Mouse (Mus musculus) adrenal gland, adult 18-20 months (tissue): ENCODE results near the gene Gstp3. TPM values are rescaled to one million over a fixed set of nuclear protein-coding genes. Genes with fewer than 3 reads are reported as not detected.

Experiments used
- total RNA-seq, 2 experiments: library from RNA; stranded (reverse); gene quantifications; 1 replicate in 1 of 2; 2 replicates in 1 of 2; pipeline ENCODE4 v1.2.3; 2021

Gene Gstp3
- total RNA-seq, 2 experiments from 2014 or later = 2.0 to 2.1 TPM

Other genes with a start within 250 kb of the Gstp3 start
- gene Chka, start 207.8 kb downstream of the Gstp3 start, total RNA-seq = 100 to 1,000 TPM in 1 of 2 experiments, 10 to 100 TPM in 1; 82.1 to 271 TPM
- 10 to 100 TPM; 66.3 to 84.7 TPM for gene Tcirg1, start 152.4 kb downstream of the Gstp3 start, total RNA-seq
- 100 to 1,000 TPM; 344 to 380 TPM for gene Ndufs8, start 146.8 kb downstream of the Gstp3 start, total RNA-seq
- gene Aldh3b1, start 129.8 kb downstream of the Gstp3 start, total RNA-seq = 100 to 1,000 TPM in 1 of 2 experiments, 10 to 100 TPM in 1; 14.4 to 169 TPM
- 10 to 100 TPM; 53.3 to 64.4 TPM for gene Unc93b1, start 124.4 kb downstream of the Gstp3 start, total RNA-seq
- gene Aldh3b3, start 100.9 kb downstream of the Gstp3 start, total RNA-seq = 1 to 10 TPM in 1 of 2 experiments, under 1 TPM in 1; 0.29 to 1.0 TPM
- gene Aldh3b2, start 87.2 kb downstream of the Gstp3 start, total RNA-seq = 10 to 100 TPM in 1 of 2 experiments, 1 to 10 TPM in 1; 6.7 to 13.8 TPM
- gene Acy3, start 73.0 kb downstream of the Gstp3 start, total RNA-seq = 10 to 100 TPM; 16.1 to 20.8 TPM
- gene Tbx10, start 66.8 kb downstream of the Gstp3 start, total RNA-seq = not detected
- 10 to 100 TPM; 27.6 to 33.3 TPM for gene Nudt8, start 59.0 kb downstream of the Gstp3 start, total RNA-seq
- gene Gm49405, start 58.9 kb downstream of the Gstp3 start, total RNA-seq = 1 to 10 TPM; 1.1 TPM
- gene Doc2g, start 56.3 kb downstream of the Gstp3 start, total RNA-seq = 1 to 10 TPM; 1.9 to 2.4 TPM
- gene Ndufv1, start 46.8 kb downstream of the Gstp3 start, total RNA-seq = 100 to 1,000 TPM; 359 to 601 TPM
- gene Gstp1, start 21.6 kb downstream of the Gstp3 start, total RNA-seq = 100 to 1,000 TPM; 392 to 420 TPM
- gene Gstp2, start 13.5 kb downstream of the Gstp3 start, total RNA-seq = 10 to 100 TPM; 50.2 to 66.1 TPM
- gene Cabp2, start 22.0 kb upstream of the Gstp3 start, total RNA-seq = not detected
- gene Cdk2ap2, start 37.6 kb upstream of the Gstp3 start, total RNA-seq = 100 to 1,000 TPM; 125 to 147 TPM
- 100 to 1,000 TPM in 1 of 2 experiments, 10 to 100 TPM in 1; 85.6 to 115 TPM for gene Pitpnm1, start 40.4 kb upstream of the Gstp3 start, total RNA-seq
- 100 to 1,000 TPM; 119 to 121 TPM for gene Aip, start 66.3 kb upstream of the Gstp3 start, total RNA-seq
- gene Gpr152, start 80.2 kb upstream of the Gstp3 start, total RNA-seq = not detected
- under 1 TPM; 0.16 to 0.60 TPM for gene Cabp4, start 84.5 kb upstream of the Gstp3 start, total RNA-seq
- gene Coro1b, start 89.0 kb upstream of the Gstp3 start, total RNA-seq = 100 to 1,000 TPM; 145 to 150 TPM
- gene Ptprcap, start 94.0 kb upstream of the Gstp3 start, total RNA-seq = 1 to 10 TPM; 3.2 to 3.3 TPM
- 10 to 100 TPM; 30.2 to 36.3 TPM for gene Rps6kb2, start 103.8 kb upstream of the Gstp3 start, total RNA-seq
- 1 to 10 TPM; 3.2 to 3.5 TPM for gene Carns1, start 115.9 kb upstream of the Gstp3 start, total RNA-seq
- gene Tbc1d10c, start 131.7 kb upstream of the Gstp3 start, total RNA-seq = 1 to 10 TPM; 1.1 to 1.6 TPM
- 100 to 1,000 TPM; 353 to 384 TPM for gene Ppp1ca, start 132.5 kb upstream of the Gstp3 start, total RNA-seq
- 1 to 10 TPM; 7.5 to 9.0 TPM for gene Rad9a, start 142.1 kb upstream of the Gstp3 start, total RNA-seq
- 10 to 100 TPM in 1 of 2 experiments, 1 to 10 TPM in 1; 7.9 to 11.1 TPM for gene Clcf1, start 154.7 kb upstream of the Gstp3 start, total RNA-seq
- not detected for gene AC109138.7, start 154.8 kb upstream of the Gstp3 start, total RNA-seq
- 10 to 100 TPM; 41.0 to 44.4 TPM for gene Pold4, start 172.3 kb upstream of the Gstp3 start, total RNA-seq
- 10 to 100 TPM; 23.7 to 31.6 TPM for gene Ssh3, start 209.6 kb upstream of the Gstp3 start, total RNA-seq
- 1 to 10 TPM; 3.2 to 5.0 TPM for gene Ankrd13d, start 223.6 kb upstream of the Gstp3 start, total RNA-seq
- gene Grk2, start 246.7 kb upstream of the Gstp3 start, total RNA-seq = 10 to 100 TPM; 55.9 to 62.9 TPM